Mouse (Mus musculus): ENCODE measurements around the gene Dner.
"Not testable (repeated sequence)": the region's sequence is repeated elsewhere in the genome, so short reads cannot be mapped to it uniquely, and the experiment has no call there.

Gene Dner

GRCm38 (mm10) chr1:84350262-84350661 lies 345.8 kb downstream of the Dner start:
- DNase-seq (ENCODE audit: low read depth in 1 of 2, low spot score in 2 of 2), result peak; percentile 45 to 52

GRCm38 (mm10) chr1:84347796-84348476 lies 348.1 kb downstream of the Dner start:
- no peak for DNase-seq (ENCODE audit: low read depth in 1 of 2, low spot score in 2 of 2)

GRCm38 (mm10) chr1:84332797-84333196 lies 363.2 kb downstream of the Dner start:
- not testable (repeated sequence) for DNase-seq (ENCODE audit: low read depth in 1 of 2, low spot score in 2 of 2)

- DNase-seq (ENCODE audit: low read depth in 1 of 2, low spot score in 2 of 2), result not testable (repeated sequence)
Observed at GRCm38 (mm10) chr1:84331861-84332260, 364.2 kb downstream of the Dner start.

GRCm38 (mm10) chr1:84325309-84325708 lies 370.7 kb downstream of the Dner start:
- DNase-seq (ENCODE audit: low read depth in 1 of 2, low spot score in 2 of 2), result no peak

GRCm38 (mm10) chr1:84321327-84321726 lies 374.7 kb downstream of the Dner start:
- DNase-seq (ENCODE audit: low read depth in 1 of 2, low spot score in 2 of 2), result no peak

Data from monocyte, adult 2 months (primary cell).